Mouse (Mus musculus) WW6 (cell line): Measurements from ENCODE around the gene Kdm4a.
A peak's percentile ranks its signal among the peaks of the same experiment; 100 is the strongest.

ENCODE experiments used
- DNase-seq: peaks from one replicate; pipeline ENCODE4 v3.0.0-alpha.2; 2013; ENCODE audit warnings: low read depth, low spot score

Kdm4a gene

GRCm38 (mm10) chr4:118156559-118156958, 23.3 kb downstream of the Kdm4a start:
- no peak for DNase-seq

GRCm38 (mm10) chr4:118154889-118155288, 25.0 kb downstream of the Kdm4a start:
- no peak for DNase-seq

- DNase-seq, result no peak
Observed at GRCm38 (mm10) chr4:118152020-118152785, 27.6 kb downstream of the Kdm4a start.

- no peak for DNase-seq
Observed at GRCm38 (mm10) chr4:118150804-118151203, 29.0 kb downstream of the Kdm4a start.

GRCm38 (mm10) chr4:118149956-118150680, 29.7 kb downstream of the Kdm4a start:
- DNase-seq, result no peak

GRCm38 (mm10) chr4:118149055-118149576, 30.7 kb downstream of the Kdm4a start:
- no peak for DNase-seq

- DNase-seq, result no peak
Observed at GRCm38 (mm10) chr4:118148317-118148687, 31.5 kb downstream of the Kdm4a start.

- DNase-seq, result no peak
Observed at GRCm38 (mm10) chr4:118147547-118148316, 32.1 kb downstream of the Kdm4a start.

GRCm38 (mm10) chr4:118147090-118147489, 32.8 kb downstream of the Kdm4a start:
- no peak for DNase-seq

GRCm38 (mm10) chr4:118144324-118144723, 35.5 kb downstream of the Kdm4a start:
- no peak for DNase-seq

- DNase-seq, result no peak
Observed at GRCm38 (mm10) chr4:118143679-118144078, 36.2 kb downstream of the Kdm4a start.

- DNase-seq, result no peak
Observed at GRCm38 (mm10) chr4:118141511-118141910, 38.3 kb downstream of the Kdm4a start.

- DNase-seq, result no peak
Observed at GRCm38 (mm10) chr4:118138891-118139290, 41.0 kb downstream of the Kdm4a start.

- no peak for DNase-seq
Observed at GRCm38 (mm10) chr4:118137857-118138256, 42.0 kb downstream of the Kdm4a start.

- DNase-seq, result no peak
Observed at GRCm38 (mm10) chr4:118137311-118137710, 42.5 kb downstream of the Kdm4a start.

- DNase-seq, result no peak
Observed at GRCm38 (mm10) chr4:118135414-118135813, 44.4 kb downstream of the Kdm4a start.

GRCm38 (mm10) chr4:118134485-118135365, 45.1 kb downstream of the Kdm4a start, which contains the start of gene St3gal3:
TSS of gene St3gal3 (minus strand) at chr4:118134914.
- peak; percentile 89 for DNase-seq

- DNase-seq, result no peak
Observed at GRCm38 (mm10) chr4:118131329-118131728, 48.5 kb downstream of the Kdm4a start.

- no peak for DNase-seq
Observed at GRCm38 (mm10) chr4:118123030-118123704, 56.7 kb downstream of the Kdm4a start.

GRCm38 (mm10) chr4:118122078-118122477, 57.8 kb downstream of the Kdm4a start:
- DNase-seq, result no peak
